Mouse (Mus musculus) heart, postnatal 25 days (tissue): ENCODE measurements around the gene Fam168a. TPM values are rescaled to one million over a fixed set of nuclear protein-coding genes. Genes with fewer than 3 reads are reported as not detected.
"Not testable (repeated sequence)": the region's sequence is repeated elsewhere in the genome, so short reads cannot be mapped to it uniquely, and the experiment has no call there.

Experiments used
- DNase-seq: peaks from one replicate; pipeline ENCODE4 v3.0.0; 2022; ENCODE audit warnings: low spot score
- intact Hi-C: fragments of 180-260 bp; cut with DNase I; formaldehyde crosslinking; loops from one replicate; pipeline ENCODE4 v1.15.1; 2025
- total RNA-seq, 2 experiments: library from RNA; stranded (reverse); gene quantifications; 2 replicates each; pipeline ENCODE4 v1.2.3; 2021

Gene Fam168a
- total RNA-seq, 2 experiments from 2014 or later, result 39.2 to 44.9 TPM

DNA sequence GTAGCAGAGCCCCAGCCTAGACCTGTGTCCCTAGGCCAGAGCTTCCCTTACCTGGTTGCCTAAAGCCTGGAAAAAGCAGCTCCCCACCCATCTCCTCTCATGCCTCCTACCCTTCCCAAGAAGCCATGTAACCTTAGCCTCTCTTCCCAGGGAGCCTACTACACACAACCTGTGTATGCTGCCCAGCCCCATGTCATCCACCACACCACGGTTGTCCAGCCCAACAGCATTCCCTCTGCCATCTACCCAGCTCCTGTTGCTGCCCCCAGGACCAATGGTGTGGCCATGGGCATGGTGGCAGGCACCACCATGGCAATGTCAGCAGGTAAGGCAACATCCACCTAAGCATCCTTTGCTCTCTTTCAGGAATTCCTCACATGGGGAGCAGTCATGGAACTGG is 127.4 kb downstream of the Fam168a start:
- DNase-seq, result no peak
- intact Hi-C loops, result no loop called here

DNA sequence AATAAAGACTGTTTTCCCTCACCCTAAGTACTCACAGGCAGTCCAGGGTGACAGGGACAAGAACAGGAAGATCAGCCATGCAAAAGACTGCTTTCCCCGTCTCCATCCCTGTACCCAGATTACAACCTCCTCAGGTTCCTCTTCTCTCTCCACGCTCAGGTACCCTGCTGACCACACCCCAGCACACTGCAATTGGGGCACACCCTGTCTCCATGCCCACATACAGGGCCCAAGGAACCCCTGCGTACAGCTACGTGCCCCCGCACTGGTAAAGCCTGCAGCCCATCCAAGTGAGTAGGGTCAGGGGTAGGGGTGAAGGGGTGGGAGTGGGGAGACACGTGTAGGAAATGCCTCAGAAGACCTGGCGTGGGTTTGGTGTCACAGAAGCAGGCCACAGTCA is 128.7 kb downstream of the Fam168a start:
- DNase-seq, result no peak

DNA sequence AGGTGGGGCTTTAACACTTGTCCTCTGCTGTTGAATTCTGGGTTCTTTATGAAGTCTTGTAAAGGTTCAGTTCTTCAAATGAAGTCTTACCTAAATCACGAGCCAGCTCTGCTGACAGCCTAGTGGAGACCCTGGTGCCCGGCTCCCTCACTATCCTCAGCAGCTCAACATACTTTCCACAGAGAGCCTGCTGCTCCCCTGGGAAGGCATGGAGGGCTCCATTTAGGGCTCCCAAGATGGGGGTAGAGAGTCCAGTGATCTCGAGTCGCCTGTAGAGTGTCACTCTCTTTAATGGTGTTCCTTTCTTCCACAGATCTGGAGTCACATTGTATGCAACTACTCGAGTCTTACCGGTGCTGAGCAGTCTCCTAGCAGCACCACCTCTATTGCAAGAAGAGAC is 129.3 kb downstream of the Fam168a start:
- no peak for DNase-seq
- intact Hi-C loops, result no loop called here

More for the DNA sequence above, 128.7 kb downstream of the Fam168a start:
- intact Hi-C loops, result no loop called here

DNA sequence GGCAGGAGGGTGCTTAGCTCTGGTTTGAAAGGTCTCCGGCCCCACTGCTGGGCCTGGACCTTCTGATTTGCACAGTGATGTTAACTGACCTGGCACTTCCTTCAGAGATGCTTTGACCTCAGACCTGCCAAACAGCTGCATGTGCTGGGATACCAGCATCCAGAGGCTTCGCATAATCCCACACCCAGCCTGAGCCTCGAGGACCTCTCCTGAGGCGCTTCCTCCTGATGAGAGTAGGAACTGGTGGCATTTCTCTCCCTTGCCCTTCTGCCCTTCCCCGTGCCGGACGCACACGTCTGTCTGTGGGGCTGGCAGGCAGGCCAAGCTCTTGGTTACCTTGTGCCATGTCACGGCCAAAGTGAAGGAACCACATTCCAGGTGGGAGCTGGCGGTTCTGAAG is 130.2 kb downstream of the Fam168a start:
- intact Hi-C loops, result no loop called here

DNA sequence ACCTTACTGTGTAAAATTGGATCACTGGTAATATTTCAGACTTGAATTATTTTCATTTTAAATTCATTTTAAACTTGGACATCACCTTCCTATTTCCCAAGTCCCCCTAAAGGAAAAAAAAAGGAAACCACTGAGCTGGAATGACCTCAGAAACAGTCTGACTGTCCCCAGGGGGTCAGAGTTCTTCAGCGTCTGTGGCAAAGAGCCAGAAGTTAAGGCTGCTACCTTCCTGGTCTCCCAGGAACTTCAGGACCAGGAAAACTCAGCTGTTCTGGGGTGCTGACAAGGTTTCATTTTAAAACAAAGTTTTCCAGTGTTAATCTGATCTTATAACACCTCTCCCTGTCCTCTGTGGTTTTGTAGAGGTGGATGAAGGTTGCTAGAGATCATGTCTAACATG is 131.3 kb downstream of the Fam168a start:
- intact Hi-C loops, result no loop called here
- DNase-seq, result no peak

More for the DNA sequence above, 130.2 kb downstream of the Fam168a start:
- no peak for DNase-seq

DNA sequence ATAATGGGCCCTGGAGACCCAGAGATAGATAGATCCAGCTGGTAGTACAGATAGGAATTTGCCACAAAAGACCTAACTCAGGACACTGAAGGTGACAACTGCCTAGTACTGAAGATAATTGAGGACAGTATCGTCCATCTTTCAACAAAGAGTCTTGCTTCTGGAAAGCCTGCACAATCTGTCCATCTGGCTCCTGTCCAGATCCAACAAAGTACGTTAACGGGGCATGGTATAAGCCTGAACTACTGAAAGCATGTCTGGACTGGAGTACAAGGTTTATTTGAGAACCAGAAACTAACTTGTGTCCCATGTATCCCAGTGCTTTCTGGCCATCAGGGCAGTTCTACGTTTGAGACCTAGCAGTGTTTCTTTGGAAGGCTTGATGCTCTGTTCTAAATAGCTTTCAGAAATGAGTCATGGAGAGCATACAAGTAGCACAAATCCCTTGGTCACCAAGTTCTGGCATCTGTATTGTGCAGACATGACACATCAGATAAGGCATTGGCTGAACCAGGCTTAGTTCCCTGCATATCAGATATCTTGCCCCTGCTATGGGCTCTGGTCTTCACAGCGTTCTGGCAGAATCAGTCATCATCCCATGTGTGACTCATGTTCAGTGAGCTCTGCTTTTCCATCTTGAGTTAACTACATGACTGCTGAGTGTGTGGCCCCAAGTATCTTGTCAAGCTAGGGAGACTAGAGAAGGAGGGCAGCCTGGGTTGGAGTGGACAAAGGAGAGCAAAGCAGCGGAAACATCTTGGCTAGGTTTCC is 133.4 kb downstream of the Fam168a start:
- no peak for DNase-seq

DNA sequence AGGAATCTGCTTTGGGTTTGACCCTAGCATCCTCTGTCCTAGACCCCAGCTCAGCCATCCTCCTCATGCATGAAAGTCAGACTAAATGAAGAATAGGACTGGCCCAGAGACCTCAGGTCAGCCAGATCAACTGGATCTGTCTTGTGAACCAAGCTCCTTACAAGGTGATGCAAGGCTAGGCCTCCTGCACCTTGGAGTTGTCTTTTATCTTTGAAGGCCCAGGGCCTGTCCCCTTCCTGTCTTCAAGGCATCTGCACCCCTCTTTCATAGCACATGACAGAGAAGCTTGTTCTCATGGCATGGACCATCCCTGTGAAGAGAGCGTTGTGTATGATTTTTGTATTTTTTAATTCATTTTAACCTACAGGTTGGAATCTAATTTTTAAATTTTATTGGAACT is 134.5 kb downstream of the Fam168a start:
- intact Hi-C loops, result no loop called here
- no peak for DNase-seq

More for the DNA sequence above, 133.4 kb downstream of the Fam168a start:
- intact Hi-C loops, result no loop called here

DNA sequence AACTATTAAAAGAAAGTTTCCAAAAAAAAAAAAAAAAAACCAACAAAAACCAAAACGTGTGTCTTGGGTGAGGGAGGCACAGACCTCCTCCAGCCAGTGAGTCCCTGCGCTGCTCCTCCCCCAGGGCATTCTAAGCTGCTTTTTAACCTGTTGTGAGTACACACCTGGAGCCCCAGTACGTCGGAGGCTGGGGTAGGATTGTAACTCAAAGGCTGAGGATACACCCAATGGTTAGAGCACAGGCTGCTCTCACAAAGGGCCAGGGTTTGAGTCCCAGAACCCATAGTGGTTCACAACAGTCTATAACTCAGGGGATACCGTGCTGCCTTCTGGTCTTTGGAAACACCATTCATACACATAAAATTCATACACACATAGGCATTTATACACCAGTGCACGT is 135.2 kb downstream of the Fam168a start:
- no peak for DNase-seq
- intact Hi-C loops, result no loop called here

DNA sequence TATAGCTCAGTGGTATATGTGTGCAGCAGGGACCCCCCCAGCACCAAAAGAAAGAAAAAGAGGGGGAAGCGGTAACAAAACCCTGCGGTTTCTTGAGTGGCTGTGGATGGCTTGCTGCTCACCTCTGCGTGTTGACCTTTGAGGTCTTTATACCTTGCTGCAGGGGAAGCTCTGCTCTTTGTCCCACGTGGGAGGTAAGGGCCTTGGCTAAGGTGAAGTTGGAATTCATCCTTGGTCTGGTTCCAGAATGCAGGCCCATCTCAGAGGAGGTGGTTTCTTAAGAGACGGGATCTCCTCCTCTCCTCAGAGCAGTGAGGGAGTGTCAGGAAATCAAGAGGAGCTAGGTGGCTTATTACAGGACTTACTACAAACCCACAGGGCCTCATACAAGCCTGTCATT is 135.7 kb downstream of the Fam168a start:
- intact Hi-C loops, result no loop called here
- no peak for DNase-seq

DNA sequence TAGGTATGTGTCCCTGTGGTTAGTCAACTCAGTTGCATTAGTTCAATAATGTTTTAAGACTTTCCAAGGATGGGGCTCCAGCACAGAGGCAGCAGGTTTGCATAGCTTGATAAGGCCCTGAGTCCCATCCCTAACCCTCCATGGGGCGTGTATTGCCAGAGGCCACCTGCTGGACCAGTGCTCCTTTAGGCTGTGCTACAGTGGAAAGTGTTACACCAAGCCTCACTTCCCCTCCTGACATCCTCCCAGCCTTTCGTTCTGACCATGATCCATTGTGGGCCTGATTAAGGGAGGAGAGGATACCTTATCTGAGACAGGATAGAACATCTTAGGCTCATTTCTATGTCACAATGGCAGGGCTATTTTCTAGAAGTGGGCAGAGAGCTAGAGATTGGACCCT is 137.4 kb downstream of the Fam168a start:
- intact Hi-C loops, result no loop called here
- no peak for DNase-seq

DNA sequence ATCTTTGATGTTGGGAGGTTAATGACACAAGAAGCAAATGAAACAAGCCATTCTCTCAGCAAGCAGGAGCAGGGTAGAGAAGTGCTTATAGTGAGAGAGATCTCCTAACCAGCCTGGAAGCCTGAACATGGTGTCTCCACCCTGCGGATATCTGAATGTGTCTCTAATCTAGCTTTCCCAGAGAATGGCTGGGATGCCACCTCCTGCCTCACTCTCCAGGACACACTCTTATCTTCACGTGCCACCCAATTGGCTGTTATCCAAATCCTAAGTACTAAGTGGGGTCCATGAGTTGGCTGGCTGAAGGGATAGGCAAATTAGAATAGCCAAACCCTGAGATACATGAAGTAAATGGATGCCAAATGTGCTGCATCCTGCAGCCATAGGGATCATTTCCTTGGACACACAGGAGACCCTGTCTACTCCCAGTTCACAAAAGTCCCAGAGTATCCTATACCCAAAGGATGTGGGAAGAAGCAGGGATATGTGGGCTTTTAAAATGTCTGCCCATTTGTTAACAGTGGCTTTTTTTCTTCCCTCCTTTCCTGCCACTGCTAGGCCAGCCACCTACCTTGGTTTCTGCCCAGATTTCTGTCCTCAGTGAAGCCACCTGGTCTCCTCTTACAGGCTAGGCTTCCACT is 138.1 kb downstream of the Fam168a start:
- intact Hi-C loops, result loop anchor here (5.0 kb wide), 1 partner anchor 43 kb away; no protein-coding TSS in a partner anchor
- DNase-seq, result no peak

DNA sequence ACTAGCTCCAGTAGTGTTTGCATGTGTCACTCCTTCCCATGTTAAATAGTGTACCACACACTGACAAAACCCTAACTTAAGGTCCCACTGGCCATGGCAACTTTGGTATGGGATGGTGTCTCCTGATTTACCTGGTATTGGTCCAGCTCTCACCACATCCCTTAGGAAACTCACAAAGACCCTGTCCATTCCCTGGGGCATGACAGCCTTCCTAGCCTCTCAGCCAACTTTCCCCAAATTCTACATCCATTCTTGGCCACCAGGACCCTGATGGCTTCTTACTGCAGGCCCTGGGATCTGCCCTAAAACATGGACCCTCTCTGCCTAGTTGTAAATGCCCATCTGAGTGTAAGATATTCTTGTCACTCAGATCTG is 138.6 kb downstream of the Fam168a start:
- intact Hi-C loops, result loop anchor here (5.0 kb wide), 1 partner anchor 42 kb away; no protein-coding TSS in a partner anchor

DNA sequence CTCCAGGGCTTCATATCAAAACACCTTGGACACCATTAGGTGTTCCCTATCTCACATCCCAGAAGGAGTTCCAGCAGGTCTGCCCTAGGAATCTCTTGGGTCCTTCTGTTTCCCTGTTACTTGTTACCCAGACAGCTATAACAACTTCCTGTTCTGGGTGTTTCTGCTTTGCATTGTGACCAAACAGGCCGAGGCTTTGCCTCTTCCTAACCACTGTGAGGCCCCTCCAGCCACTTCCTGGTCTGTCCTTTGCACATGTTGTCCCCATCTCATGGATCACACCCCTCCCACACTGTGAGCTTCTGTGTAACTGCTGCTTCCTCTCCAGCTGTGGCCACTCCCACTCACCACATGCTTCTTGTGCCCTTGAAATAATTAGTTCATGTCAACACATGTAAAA is 139.0 kb downstream of the Fam168a start:
- DNase-seq, result peak; percentile 60
- intact Hi-C loops, result loop anchor here (5.0 kb wide), 1 partner anchor 42 kb away; no protein-coding TSS in a partner anchor

More for the DNA sequence above, 138.6 kb downstream of the Fam168a start:
- no peak for DNase-seq

DNA sequence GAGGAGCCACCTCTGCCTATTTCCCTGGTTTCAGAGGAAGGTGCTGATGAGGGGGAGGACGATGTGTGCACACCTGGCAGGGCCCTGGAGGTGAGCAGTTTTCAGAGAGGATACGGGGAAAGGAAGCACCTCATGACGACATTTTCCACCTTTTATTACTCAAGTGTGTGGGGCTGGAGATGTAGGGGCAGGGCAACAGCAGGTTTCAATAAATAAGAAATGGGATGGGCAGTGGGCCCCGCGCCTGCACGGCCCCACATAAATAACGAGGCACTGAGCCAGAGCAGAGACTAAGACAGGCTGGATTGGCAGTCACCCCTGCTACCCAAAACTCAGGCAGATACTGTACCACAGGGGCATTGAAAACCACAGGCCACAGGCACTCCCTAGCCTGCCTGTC is 139.6 kb downstream of the Fam168a start:
- intact Hi-C loops, result loop anchor here (5.0 kb wide), 1 partner anchor 41 kb away; no protein-coding TSS in a partner anchor
- not testable (repeated sequence) for DNase-seq

DNA sequence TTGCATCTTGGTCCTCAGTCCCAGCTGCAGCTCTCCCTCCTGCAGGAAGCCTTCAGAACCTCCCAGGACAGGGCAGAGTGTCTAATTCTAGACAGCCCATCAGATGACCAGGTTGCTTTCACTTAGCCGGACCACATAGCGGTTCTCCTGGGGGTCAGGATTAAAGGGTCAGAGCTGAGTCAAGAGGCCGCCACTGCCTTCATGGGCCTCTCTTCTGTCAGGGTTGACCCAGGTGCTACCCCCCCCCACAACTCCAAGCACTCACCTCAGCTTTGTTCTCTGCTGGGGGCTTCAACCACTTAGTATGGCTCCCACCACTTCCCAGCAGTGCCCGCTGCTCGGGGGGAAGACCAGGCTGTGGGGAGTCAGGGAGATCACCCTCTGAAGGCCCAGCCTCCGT is 140.7 kb downstream of the Fam168a start:
- intact Hi-C loops, result loop anchor here (5.0 kb wide), 1 partner anchor 40 kb away; no protein-coding TSS in a partner anchor
- no peak for DNase-seq

DNA sequence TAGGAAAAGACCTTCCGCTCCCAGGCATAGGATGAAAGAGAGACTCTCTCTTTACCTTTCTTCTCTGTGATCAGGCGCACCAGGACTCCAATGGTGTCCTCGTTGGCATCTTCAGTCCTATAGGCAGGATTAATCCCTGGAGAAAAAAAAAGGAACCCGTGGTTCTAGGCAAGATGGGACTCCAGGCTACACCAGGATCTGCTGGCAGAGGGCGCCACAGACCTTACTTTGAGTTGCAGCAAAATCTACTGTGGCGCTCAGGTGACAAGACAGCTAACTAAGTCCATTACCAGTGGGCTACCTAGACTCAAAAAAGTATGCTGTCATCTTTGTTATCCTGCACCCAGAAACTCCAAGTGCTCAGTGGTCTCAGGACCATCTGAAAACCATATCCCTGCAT is 142.3 kb downstream of the Fam168a start:
- DNase-seq, result no peak
- intact Hi-C loops, result loop anchor here (1.0 to 5.0 kb wide), 2 partner anchors 18 to 39 kb away; no protein-coding TSS in a partner anchor

DNA sequence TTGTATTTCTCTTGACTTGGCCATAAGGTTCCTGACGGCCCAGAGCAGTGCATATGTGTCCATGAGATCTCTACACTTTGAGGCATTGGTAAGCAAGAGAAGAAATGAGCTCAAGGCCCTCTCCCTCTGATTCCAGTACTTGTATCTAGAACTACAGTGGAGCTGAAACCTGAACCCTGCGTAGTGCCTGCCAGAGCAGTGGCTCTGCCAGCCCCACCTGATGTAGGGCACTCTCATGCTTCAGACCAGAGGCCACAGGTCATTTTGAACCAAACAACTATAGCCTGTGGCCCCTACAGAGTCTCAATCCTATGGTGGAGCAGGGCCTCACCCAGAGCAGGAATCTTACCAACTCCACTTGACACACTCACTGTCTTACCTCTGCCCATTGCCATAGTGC is 143.1 kb downstream of the Fam168a start:
- intact Hi-C loops, result loop anchor here (1.0 to 5.0 kb wide), 2 partner anchors 17 to 38 kb away; no protein-coding TSS in a partner anchor

DNA sequence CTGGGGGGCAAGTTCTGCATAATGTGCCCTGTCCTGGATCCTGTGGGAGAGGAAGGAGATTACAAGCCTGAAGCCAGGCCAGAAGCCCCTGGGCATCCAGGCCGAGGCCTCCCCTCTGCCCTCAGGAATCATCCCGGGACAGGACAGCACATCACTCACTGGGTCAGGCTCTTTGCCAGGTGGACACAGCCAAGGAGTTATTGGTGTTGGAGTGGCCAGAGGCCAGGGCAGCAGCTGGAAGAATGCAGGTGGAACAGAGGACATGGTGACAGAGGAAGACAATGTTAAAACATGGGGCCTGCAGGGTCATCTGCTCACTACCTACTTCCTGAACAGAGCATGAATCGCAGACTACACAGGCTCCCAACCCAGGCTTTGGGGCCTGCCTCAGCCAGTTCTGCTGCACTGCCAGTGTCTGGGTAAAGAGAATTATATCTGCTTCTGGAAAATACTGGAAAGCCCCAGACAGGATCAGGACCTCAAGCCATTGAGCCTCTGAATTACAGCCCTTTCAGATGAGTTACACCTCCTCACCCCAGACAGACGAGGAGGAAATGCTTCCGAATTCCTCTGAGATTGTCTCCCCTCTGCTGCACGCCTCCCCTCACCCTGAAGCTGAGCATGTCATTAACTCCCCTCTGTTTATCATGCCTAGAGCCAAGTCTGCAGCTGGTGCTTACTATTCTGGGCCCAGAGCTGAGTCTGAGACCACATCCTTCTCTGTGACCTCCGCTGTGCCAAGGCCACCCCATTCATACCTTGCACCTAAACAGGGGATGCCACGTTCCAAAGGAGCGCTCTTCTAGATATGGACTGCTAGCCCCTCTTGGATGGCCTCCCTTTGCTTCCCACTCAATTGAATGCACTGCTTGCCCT is 145.3 kb downstream of the Fam168a start:
- DNase-seq, result no peak
- intact Hi-C loops, result no loop called here

More for the DNA sequence above, 143.1 kb downstream of the Fam168a start:
- no peak for DNase-seq

DNA sequence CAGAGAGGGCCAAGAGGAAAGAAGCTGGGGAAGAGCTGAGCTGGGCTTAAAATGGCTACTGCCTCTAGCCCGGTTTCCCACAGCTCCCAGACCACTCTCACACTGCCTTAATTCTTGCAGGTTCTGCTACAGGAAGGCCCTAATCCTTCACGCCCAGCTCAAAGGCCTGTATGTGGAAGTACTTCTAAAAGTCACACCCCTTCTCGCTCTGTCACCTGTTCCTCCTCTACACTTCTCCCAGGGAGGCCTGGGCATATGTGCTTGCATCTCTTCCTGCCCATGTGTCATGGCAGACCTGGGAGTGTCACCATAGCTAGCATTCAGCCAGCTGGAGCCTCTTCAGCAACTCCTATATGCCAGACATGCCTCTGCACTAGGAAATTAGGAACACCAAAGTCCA is 147.0 kb downstream of the Fam168a start:
- no peak for DNase-seq
- intact Hi-C loops, result no loop called here

DNA sequence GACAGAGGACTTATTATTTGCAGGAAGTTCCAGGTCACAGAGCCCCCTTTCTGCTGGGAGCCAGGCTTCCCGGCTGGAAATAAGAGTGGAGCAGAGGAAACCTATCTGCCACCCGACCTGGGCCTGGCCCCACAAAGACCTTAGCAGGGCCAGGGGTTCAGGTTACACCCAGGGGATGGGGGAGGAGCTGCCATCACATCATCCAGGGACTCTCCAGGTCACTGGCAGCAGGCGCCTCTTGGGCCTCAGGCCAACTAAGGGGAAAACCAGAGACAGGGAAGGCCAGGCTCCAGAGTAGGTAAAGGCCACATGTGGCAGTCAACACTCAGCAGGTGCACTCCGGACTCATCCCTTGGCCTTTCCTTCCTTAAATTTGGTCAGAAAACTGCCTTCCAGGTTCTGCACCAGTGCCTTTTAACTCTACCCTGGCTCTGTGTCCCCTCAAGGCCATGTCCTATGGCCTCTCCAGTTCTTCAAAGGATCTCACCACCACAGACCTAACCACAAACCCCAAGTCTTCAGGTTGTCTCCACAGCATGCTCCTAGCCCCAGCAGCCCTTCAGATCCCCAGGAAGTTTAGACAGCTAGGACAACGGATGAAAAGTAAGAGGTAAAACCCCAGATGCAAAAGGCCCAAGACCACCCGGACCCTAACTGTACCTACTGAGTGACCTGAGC is 147.8 kb downstream of the Fam168a start:
- intact Hi-C loops, result no loop called here
- DNase-seq, result no peak
